Mouse (Mus musculus) heart, adult 2 months (tissue): ENCODE data around the gene Gli2. TPM values are rescaled to one million over a fixed set of nuclear protein-coding genes. Genes with fewer than 3 reads are reported as not detected.

ENCODE experiments used
- DNase-seq, 2 experiments: peaks; one replicate each; pipeline ENCODE4 v3.0.0; 2021
- H3K27ac ChIP-seq: fragments of 200-600 bp; 2 replicates; pipeline ENCODE4 v1.8.1; 2022
- H3K27me3 ChIP-seq: fragments of 200-500 bp; 2 replicates; pipeline ENCODE4 v1.6.1; 2012; ENCODE audit warnings: mild to moderate bottlenecking, low read length, inconsistent platforms, mixed read lengths; ENCODE audit not compliant: control insufficient read depth, insufficient read depth
- H3K36me3 ChIP-seq: fragments of 200-500 bp; 2 replicates; pipeline ENCODE4 v1.6.1; 2012; ENCODE audit warnings: low read length, inconsistent platforms; ENCODE audit not compliant: control insufficient read depth, insufficient read depth
- H3K4me1 ChIP-seq: fragments of 200-500 bp; 2 replicates; pipeline ENCODE4 v1.6.1; 2011; ENCODE audit warnings: low read length; ENCODE audit not compliant: control insufficient read depth, insufficient read depth
- H3K4me3 ChIP-seq: fragments of 200-600 bp; 2 replicates; pipeline ENCODE4 v1.8.1; 2022
- H3K79me2 ChIP-seq: fragments of 200-500 bp; replicated peaks from 2 replicates; pipeline ENCODE4 v1.6.1; 2012; ENCODE audit warnings: mild to moderate bottlenecking, inconsistent platforms, low read length, moderate library complexity, mixed read lengths; ENCODE audit not compliant: control insufficient read depth, insufficient read depth
- H3K9ac ChIP-seq: fragments of 200-500 bp; 2 replicates; pipeline ENCODE4 v1.6.1; 2012; ENCODE audit warnings: low read depth, mild to moderate bottlenecking, control low read depth, inconsistent platforms, low read length, mixed read lengths
- CTCF ChIP-seq: fragments of 200-600 bp; IDR thresholded peaks from 2 replicates; pipeline ENCODE4 v1.8.1; 2022; ENCODE audit warnings: antibody characterized with exemption, mild to moderate bottlenecking, moderate library complexity
- EP300 ChIP-seq: fragments of 200-500 bp; IDR thresholded peaks from 2 replicates; pipeline ENCODE4 v1.6.1; 2011; ENCODE audit warnings: low read depth, low read length, control low read depth; ENCODE audit not compliant: insufficient read depth
- POLR2A ChIP-seq: fragments of 200-500 bp; IDR thresholded peaks from 2 replicates; pipeline ENCODE4 v1.6.1; 2011; ENCODE audit warnings: mild to moderate bottlenecking, low read depth, low read length, control low read depth; ENCODE audit not compliant: insufficient read depth
- WGBS: fragments of 180-500 bp; shearing (Covaris S2); methylation state at CpG from one replicate; pipeline ENCODE4 v1.1.7; 2018; 5-methylcytosine and 5-hydroxymethylcytosine counted together
- intact Hi-C: fragments of 180-260 bp; cut with DNase I; formaldehyde crosslinking; loops from one replicate; pipeline ENCODE4 v1.15.1; 2025
- polyA plus RNA-seq: library from polyadenylated mRNA; depleted of rRNA; stranded (reverse); fragments of >200 nt; gene quantifications from 2 replicates; pipeline ENCODE4 v1.2.3, GENCODE M21; 2012
- total RNA-seq, 2 experiments: library from RNA; stranded (reverse); gene quantifications; 2 replicates each; pipeline ENCODE4 v1.2.3; 2021

The Gli2 gene
- total and polyA plus RNA-seq, 3 experiments: 1.0 to 2.6 (median 1.2) TPM

DNA sequence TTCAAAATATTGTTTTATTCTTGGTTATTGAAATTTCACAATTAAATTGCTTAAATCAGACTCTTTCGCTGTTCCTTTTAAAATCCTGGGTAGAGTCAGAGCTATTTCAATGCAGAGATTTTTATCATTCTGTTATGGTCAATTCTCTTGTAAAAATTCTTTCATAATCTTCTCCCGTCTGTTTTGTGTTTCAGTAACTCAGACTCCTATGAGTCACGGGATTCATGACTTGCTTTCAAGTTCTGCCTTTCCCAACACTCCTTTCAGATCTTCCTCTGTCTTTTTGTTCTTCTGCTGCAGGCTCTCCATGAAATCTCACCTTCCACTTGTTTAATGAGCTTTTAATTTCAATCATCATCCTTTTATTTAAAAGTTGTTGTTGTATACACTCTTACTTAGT, 100.4 kb downstream of the Gli2 start:
- Histone ChIP-seq H3K4me1 (peaks cover 3% of the 10 kb centered on the region), H3K36me3 (no peaks in the 10 kb centered on the region), H3K27ac (no peak overlapping the region), H3K27me3 (no peaks in the 10 kb centered on the region), H3K79me2 (no peaks in the 10 kb centered on the region), H3K9ac (no peak overlapping the region), H3K4me3 (no peak overlapping the region)
- intact Hi-C loops: no loop called here
- 74% methylated on average over 3 of the region's 3 CpGs for WGBS
- DNase-seq: no peak
- TF ChIP-seq CTCF: no peak
- TF ChIP-seq EP300: no peak
- TF ChIP-seq POLR2A: no peak

DNA sequence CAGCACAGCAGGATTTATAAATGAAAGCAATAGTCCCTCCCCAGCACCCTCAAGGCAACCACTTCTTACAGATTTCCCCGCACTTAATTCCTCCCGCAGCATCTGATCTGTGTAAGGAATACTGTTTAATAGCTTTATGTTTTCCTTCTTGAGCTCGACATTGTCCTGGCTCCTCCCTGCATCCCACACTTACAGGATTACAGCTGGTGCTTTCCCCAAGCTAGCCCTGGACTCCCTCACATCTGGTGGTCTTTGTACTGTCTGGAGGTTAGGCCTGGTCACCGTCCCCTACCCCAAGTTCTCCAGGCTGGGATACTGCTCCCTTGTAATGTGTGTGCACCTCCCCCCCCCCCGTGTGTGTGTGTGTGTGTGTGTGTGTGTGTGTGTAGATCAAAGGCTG, 101.1 kb downstream of the Gli2 start:
- Histone ChIP-seq H3K36me3 (no peaks in the 10 kb centered on the region), H3K79me2 (no peaks in the 10 kb centered on the region), H3K4me3 (no peak overlapping the region), H3K27ac (no peak overlapping the region), H3K27me3 (no peaks in the 10 kb centered on the region), H3K9ac (no peak overlapping the region), H3K4me1 (peaks cover 3% of the 10 kb centered on the region)
- DNase-seq: no peak
- intact Hi-C loops: no loop called here
- TF ChIP-seq POLR2A (no peak), CTCF (no peak), EP300 (no peak)
- 82% methylated on average over 5 of the region's 5 CpGs for WGBS

DNA sequence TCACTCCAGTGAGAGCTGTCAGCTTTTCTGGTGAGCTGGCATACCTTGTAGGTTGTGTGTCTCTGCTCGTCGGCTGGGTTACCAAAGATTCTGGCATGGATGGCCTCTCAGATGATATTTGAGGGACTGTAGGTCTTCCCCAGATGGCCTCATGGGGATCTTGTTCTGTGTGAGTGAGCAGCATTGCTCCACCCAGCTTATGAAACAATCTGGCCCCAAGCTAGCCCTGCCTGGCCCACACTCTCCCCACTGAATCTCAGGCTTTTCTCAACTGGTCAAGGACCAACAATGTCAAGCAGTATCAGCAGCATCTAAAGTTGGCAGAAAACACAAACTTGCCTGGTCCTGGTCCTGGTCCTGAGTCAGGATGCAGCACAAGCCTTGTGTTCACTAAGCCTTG, 105.0 kb downstream of the Gli2 start:
- Histone ChIP-seq H3K4me1 (peaks cover 1% of the 10 kb centered on the region; the same call in 1 of the 2 replicates), H3K27ac (no peak overlapping the region), H3K9ac (no peak overlapping the region), H3K36me3 (no peaks in the 10 kb centered on the region), H3K4me3 (no peak overlapping the region), H3K79me2 (no peaks in the 10 kb centered on the region), H3K27me3 (no peaks in the 10 kb centered on the region)
- intact Hi-C loops: no loop called here
- peak; percentile 20 to 21 for DNase-seq
- TF ChIP-seq EP300 (no peak), CTCF (no peak), POLR2A (no peak)
- 48% methylated on average over 2 of the region's 2 CpGs for WGBS

GRCm38 (mm10) chr1:118947221-118947620, 106.2 kb downstream of the Gli2 start:
- Histone ChIP-seq H3K27me3 (no peaks in the 10 kb centered on the region), H3K27ac (no peak overlapping the region), H3K4me1 (peaks cover 1% of the 10 kb centered on the region; the same call in 1 of the 2 replicates), H3K4me3 (no peak overlapping the region), H3K36me3 (no peaks in the 10 kb centered on the region), H3K79me2 (no peaks in the 10 kb centered on the region), H3K9ac (no peak overlapping the region)
- intact Hi-C loops: no loop called here
- TF ChIP-seq CTCF (no peak), POLR2A (no peak), EP300 (no peak)
- DNase-seq: no peak
- WGBS: 82% methylated on average over 4 of the region's 4 CpGs

- intact Hi-C loops: no loop called here
- Histone ChIP-seq H3K4me1 (no peaks in the 10 kb centered on the region), H3K9ac (no peak overlapping the region), H3K36me3 (no peaks in the 10 kb centered on the region), H3K27ac (no peak overlapping the region), H3K27me3 (no peaks in the 10 kb centered on the region), H3K79me2 (no peaks in the 10 kb centered on the region), H3K4me3 (no peak overlapping the region)
- no peak for TF ChIP-seq CTCF
- no peak for TF ChIP-seq EP300
- TF ChIP-seq POLR2A: no peak
- WGBS: 77% methylated on average over 8 of the region's 8 CpGs
- no peak for DNase-seq
Observed at GRCm38 (mm10) chr1:118941336-118941735, 112.1 kb downstream of the Gli2 start.

DNA sequence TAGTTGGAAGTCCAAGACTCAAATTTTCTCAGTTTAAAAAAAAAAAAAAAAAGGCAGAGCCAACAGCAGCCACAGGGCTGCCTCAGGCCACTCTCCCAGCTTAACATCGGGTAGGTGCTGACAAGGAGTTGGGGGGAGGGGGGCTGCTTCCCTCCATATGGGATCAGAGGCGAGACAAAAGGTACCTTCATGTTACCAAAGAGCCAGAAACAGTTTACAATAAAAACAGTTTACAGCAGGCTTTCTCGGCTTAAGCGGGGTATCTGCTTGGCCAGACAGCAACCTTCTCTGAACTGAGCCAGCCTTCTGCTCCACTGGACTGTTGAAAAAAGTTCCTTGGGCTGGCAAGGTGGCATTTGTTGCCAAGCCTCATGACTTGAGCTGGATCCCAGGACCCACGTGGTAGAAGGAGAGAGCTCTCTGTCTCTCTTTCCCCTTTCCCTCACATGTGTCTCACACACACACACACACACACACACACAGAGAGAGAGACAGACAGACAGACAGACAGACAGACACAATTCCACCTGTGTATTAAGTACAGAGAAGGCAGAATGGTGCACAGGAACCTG, 113.1 kb downstream of the Gli2 start:
- DNase-seq: no peak
- TF ChIP-seq CTCF (no peak), POLR2A (no peak), EP300 (no peak)
- Histone ChIP-seq H3K27ac (no peak overlapping the region), H3K9ac (no peak overlapping the region), H3K4me1 (no peaks in the 10 kb centered on the region; the same call in 1 of the 2 replicates), H3K79me2 (no peaks in the 10 kb centered on the region), H3K36me3 (no peaks in the 10 kb centered on the region), H3K4me3 (no peak overlapping the region), H3K27me3 (no peaks in the 10 kb centered on the region)
- 55% methylated on average over 5 of the region's 5 CpGs for whole genome bisulfite sequencing
- intact Hi-C loops: no loop called here
